Mouse (Mus musculus): ENCODE data around the gene Adat1.

Gene Adat1

GRCm38 (mm10) chr8:111967246-111967870, 24.7 kb downstream of the Adat1 start:
- DNase-seq = no peak

DNA sequence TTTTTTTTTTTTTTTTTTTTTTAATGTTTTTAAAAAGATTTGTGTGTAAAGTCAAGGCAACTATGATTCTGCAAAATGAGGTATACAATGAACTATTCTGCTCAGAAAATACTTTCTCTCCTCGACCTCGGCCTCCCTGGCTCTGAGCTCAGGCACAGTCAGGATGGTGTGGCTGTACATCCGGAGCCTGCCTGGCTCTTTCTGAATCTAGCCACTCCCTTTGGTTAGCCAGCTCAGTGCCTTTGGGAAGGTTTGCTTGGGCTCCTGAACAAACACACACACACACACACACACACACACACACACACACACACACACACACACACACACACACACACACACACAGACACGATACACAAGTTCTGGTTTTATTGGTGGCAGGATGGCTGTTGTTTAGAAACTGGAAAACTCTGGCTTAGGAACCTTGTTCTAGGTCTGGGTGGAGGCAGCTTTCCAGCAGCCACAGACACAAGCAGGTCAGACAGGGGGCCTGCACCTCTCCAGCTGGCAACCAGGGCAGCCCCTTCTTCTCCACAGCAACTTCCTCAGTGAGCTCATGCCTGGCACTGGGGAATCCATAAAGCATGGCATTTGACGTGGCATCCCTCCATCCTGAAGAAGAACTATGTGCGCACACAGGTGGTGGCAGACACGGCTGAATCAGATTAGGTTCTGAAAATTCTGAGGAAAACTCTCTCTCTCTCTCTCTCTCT, 27.1 kb downstream of the Adat1 start:
- no peak for DNase-seq

- no peak for DNase-seq
Observed at GRCm38 (mm10) chr8:111964351-111964750, 27.8 kb downstream of the Adat1 start.

- DNase-seq = no peak
Observed at GRCm38 (mm10) chr8:111963546-111963945, 28.6 kb downstream of the Adat1 start.

GRCm38 (mm10) chr8:111963091-111963490, 29.0 kb downstream of the Adat1 start:
- DNase-seq = no peak

DNA sequence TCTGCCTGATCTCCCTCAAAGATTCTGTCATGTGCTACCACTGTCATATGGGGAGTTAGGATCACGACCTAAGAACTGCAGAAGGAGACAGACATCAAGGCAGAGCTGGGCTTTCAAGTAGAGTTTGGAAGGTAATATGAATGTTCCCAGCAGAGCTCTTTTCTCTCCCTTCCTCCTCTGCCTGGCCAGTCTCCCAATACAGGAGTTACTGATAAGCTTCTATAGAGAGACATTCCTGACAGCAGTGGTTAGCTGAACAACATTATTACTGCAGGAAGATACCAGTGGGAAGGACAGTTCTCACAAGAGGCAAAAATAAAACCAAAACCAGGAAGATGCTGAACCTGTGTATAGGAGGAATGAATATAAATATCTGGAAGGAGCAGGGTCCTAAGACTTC, 29.5 kb downstream of the Adat1 start:
- DNase-seq = no peak

DNA sequence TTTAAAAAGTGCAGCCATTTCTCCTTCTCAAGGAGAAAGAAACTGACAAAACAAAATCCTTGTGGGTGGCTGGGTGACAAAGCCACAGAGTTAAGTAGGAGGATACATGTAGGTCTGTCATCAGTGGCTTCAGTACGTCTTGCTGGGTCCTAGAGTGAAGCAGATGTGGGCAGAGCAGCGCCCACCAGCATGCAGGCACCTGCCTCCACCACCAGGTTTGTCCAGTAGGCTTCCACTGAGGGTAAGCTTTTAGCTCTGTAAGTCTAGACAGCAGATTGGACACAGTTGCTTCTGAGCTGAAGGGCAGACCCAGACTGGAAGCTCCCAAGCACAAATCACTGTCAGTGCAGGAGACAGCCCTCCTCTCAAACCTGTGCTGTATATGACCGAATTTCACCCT, 30.8 kb downstream of the Adat1 start:
- DNase-seq = no peak

DNA sequence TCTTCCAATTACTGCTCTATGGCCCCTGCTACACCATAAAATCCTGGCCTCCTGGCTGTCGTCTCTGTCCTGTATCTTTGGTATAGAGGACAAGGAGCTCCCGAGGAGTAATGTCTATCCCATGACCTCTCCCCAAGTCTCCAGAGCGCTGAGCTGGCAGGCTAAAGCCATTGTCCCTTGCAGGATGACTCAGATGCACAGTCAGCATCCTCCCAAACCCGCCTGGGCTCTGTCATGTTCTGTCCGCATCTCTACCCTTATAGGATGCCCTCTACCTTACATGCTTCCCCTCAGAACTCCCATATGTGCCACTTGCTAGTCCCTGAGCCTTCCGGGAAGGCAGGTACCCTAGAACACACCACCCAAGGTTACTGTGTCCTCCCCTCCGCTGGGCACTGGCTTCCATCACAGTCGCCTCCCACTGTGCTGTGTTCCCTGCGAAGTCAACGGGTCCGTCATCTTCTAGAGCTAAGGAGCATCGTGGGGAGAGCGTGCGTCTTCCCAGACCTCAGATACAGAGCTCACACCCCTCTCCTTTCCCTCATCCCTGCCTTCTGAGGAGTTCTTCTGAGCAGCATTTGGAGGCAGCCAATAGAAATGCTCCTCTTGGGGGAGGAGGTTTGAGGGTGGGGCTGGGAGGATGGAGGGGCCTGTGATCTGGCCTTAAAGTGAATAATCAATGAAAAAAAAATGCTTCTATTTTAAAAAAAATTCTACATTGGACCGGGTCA, 31.3 kb downstream of the Adat1 start:
- no peak for DNase-seq

DNA sequence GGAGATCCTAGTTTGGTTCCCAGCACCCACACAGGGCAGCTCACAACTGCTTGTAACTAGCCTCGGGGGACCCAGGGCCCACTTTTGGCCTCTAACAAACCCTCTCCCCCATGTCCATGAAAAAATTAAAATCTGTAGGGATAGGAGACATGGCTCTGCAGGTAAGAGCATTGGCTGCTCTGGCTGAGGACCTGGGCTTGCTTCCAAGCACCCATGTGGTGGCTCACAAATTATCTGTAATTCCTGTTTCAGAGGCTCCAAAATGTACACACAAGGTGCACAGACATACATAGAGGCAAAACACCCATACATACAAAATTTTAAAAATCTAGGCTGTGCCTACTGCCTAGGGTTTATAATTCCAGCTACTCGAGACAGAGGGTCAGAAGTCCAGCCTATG, 34.9 kb downstream of the Adat1 start:
- no peak for DNase-seq

GRCm38 (mm10) chr8:111955879-111956278, 36.2 kb downstream of the Adat1 start:
- DNase-seq = no peak

- DNase-seq = no peak
Observed at GRCm38 (mm10) chr8:111954844-111955594, 37.1 kb downstream of the Adat1 start.

GRCm38 (mm10) chr8:111951936-111952335, 40.2 kb downstream of the Adat1 start:
- no peak for DNase-seq

- DNase-seq = no peak
Observed at GRCm38 (mm10) chr8:111951317-111951716, 40.8 kb downstream of the Adat1 start.

DNA sequence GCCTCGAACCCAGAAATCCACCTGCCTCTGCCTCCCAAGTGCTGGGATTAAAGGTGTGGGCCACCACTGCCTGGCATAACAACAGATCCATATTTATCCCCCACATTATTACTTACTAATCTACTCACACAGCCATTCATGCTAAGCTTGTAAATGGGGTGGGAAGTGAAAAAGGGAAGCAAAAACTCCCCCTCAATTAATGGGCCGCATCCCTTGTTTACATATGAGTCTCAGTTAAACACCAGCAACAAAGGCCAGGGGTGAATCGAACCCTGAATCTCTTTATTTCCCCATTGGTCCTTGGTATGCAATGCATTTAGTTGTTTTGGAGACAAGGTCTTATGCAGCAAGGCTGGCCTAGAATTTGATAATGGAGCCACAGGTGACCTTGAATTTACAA, 41.3 kb downstream of the Adat1 start:
- no peak for DNase-seq

- no peak for DNase-seq
Observed at GRCm38 (mm10) chr8:111947954-111948353, 44.1 kb downstream of the Adat1 start.

DNA sequence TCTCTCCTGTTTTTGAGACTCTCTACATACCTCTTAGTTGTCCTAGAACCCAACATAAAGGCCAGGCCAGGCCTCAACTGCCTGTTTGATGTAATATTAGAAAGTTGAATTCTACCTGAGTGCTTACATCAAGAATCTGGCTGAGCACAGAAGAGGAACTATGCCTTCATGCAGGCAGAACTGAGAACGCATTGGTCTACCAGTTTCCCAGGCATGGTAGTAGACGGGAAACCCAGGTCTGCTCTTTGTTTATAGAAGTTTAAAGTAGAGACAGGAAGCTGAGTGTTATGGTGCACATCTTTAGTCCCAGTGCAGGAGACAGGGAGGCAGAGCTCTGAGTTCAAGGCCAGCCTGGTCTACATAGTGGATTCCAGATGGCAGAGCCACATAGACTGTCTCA, 45.0 kb downstream of the Adat1 start:
- no peak for DNase-seq

DNA sequence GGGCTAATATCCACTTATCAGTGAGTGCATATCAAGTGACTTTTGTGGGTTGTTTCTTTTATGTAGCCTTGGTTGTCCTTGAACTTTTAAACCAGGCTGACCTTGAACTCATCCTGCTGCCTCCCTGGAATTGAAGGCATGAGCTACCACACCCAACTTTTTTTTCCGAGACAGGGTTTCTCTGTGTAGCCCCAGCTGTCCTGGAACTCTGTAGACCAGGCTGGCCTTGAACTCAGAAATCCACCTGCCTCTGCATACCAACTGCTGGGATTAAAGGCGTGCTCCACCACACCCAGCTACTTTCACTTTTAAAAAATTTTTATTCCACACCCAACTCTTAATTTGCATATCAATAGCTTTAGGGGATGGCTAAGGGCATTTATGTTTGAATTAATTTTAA, 48.6 kb downstream of the Adat1 start:
- DNase-seq = no peak

DNA sequence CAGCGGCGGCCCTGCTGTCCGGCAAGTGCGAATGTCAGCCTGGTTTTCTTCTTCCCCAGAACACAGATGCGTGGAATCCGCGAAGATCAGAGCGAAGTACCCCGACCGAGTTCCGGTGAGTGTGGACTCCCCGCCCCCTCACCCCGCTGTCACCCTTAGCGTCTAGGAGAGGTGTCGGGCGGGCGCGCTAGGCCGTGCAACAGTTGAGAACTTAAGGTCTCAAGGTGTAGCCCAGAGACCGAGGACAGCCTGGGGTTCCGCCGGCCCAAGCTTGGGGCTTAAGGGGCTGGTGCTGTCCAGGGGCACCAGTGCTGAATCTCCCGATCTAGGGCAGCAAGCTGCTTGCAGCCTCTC, 51.0 kb downstream of the Adat1 start:
- peak; percentile 75 for DNase-seq

DNA sequence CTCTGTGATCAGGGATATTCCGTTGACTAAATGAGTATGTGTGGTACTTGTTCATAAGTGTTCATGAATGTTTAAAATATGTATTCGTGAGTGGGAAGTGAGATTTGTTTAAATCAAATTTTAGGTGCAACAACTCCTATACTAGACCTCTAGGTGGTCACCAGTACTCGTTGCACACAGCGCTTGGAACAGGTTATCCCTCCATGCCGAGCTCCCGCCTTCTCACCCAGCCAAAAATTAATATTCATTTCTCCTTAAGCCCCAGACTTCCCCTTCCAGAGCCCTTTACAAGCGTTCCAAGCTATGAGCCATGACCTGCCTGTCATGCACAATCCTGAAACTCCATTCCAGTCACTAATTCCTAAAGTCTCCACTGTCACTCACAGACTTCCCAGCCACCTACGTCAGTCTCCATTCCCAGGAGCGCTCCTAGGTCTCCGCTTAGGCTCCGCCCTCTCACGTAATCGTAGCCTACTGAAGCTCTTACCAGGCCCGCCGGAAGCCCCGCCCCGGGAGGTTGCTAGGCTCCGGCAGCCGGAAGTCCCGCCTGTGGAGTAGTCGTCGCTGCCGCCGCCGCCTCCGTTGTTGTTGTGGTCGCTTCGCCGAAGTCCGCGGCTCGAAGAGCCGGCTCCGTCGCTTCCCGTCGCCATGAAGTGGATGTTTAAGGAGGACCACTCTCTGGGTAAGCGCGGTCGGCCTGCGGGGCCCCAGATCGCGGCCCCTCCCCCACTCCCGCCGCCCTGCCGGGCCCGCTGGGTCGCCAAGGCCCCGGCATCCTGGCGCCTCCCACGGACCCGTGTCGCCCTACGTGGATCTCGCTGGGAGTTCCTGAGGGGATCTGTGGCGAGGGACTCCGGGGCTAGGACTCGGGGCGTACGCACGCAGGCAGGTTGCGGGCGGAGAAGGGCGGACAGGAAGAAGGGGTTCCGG, 51.7 kb downstream of the Adat1 start, which contains the start of gene Gabarapl2:
Gene Gabarapl2, plus strand, starts transcription at position 533 of the 930 bp plus-strand sequence.
- peak; percentile 98 for DNase-seq

- DNase-seq = peak; percentile 23
Observed at GRCm38 (mm10) chr8:111939516-111940142, 52.5 kb downstream of the Adat1 start.

All from thymus, postnatal 4 days (tissue).